Mouse (Mus musculus): ENCODE data around the gene Bcam.

- TF ChIP-seq POLR2A (IDR thresholded peaks at IDR 0.05; ENCODE audit: low read depth, low read length) (no peak), CTCF (IDR thresholded peaks at IDR 0.05; ENCODE audit: extremely low read depth, insufficient read length, insufficient replicate concordance, low read depth, low read length) (no peak)
Measured at GRCm38 (mm10) chr7:19796254-19796653, 25.4 kb upstream of the Bcam start.

Data from small intestine, adult 2 months (tissue).